Mouse (Mus musculus): Measurements from ENCODE around the gene Tmprss11b. TPM values are rescaled to one million over a fixed set of nuclear protein-coding genes. Genes with fewer than 3 reads are reported as not detected.
A peak's percentile ranks its signal among the peaks of the same experiment; 100 is the strongest.
"Not testable (repeated sequence)": the region's sequence is repeated elsewhere in the genome, so short reads cannot be mapped to it uniquely, and the experiment has no call there.

The Tmprss11b gene
- not detected in 2 replicates for polyA plus RNA-seq (2015; fragmentation: Nextera tagmentation; extraction: Ambion mirVana)

DNA sequence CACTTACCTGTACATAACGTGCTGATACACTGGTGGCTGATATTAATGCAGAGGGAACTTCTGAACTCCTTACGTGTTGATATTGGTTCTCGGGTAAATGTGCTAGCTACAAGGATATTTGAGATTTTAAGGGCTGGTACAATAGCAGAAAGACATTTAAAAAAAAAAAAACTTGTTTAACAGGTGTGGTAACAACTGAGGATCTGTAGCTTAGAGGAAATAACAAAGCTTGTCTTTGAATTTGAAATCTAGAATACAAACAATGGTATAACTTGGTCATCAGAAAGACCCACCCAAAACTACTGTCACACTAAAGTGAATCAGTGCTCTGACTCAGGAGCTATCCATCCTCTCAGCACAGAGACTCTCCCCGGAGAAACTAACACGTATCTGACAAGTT is at the start of gene Tmprss11b:
Tmprss11b (minus strand) TSS at position 101 of the 400 bp plus-strand sequence.
- Histone ChIP-seq H3K4me2 (replicated peaks) (no peak within 1 kb of the TSS), H3K4me1 (replicated peaks) (no peaks in the 10 kb centered on the region), H3K27ac (no peak within 1 kb of the TSS), H3K4me3 (replicated peaks) (no peak within 1 kb of the TSS), H3K9ac (no peak within 1 kb of the TSS), H3K9me3 (no peaks in the 10 kb centered on the region), H3K27me3 (replicated peaks) (no peaks in the 10 kb centered on the region), H3K36me3 (no peaks in the 10 kb centered on the region)
- WGBS, result 72% methylated on average over 5 of the region's 5 CpGs
- no peak for ATAC-seq

- H3K36me3 ChIP-seq, result no peaks in the 10 kb centered on the region
- no peaks in the 10 kb centered on the region for H3K27me3 ChIP-seq (replicated peaks)
- no peak overlapping the region for H3K9ac ChIP-seq
- no peak for ATAC-seq
- no peaks in the 10 kb centered on the region for H3K9me3 ChIP-seq
- H3K4me2 ChIP-seq (replicated peaks), result no peak overlapping the region
- no peaks in the 10 kb centered on the region for H3K4me1 ChIP-seq (replicated peaks)
- no peak overlapping the region for H3K4me3 ChIP-seq (replicated peaks)
- no peak overlapping the region for H3K27ac ChIP-seq
Observed at GRCm38 (mm10) chr5:86725021-86725420, 48.9 kb upstream of the Tmprss11b start.

GRCm38 (mm10) chr5:86722820-86723460 is 46.8 kb upstream of the Tmprss11b start:
- no peak for ATAC-seq
- Histone ChIP-seq H3K36me3 (no peaks in the 10 kb centered on the region), H3K27me3 (replicated peaks) (no peaks in the 10 kb centered on the region), H3K4me2 (replicated peaks) (no peak overlapping the region), H3K9ac (no peak overlapping the region), H3K9me3 (no peaks in the 10 kb centered on the region), H3K27ac (no peak overlapping the region), H3K4me1 (replicated peaks) (no peaks in the 10 kb centered on the region), H3K4me3 (replicated peaks) (no peak overlapping the region)
- 50% methylated on average over 2 of the region's 2 CpGs for WGBS

- Histone ChIP-seq H3K4me3 (replicated peaks) (no peak overlapping the region), H3K9me3 (no peaks in the 10 kb centered on the region), H3K9ac (no peak overlapping the region), H3K27ac (no peak overlapping the region), H3K4me1 (replicated peaks) (no peaks in the 10 kb centered on the region), H3K27me3 (replicated peaks) (no peaks in the 10 kb centered on the region), H3K36me3 (no peaks in the 10 kb centered on the region), H3K4me2 (replicated peaks) (no peak overlapping the region)
- peak; percentile 41; the same call in 1 of the 2 replicates for ATAC-seq
- 60% methylated on average over 2 of the region's 2 CpGs for WGBS
Observed at GRCm38 (mm10) chr5:86714967-86715366, 38.8 kb upstream of the Tmprss11b start.

GRCm38 (mm10) chr5:86704923-86705322 is 28.8 kb upstream of the Tmprss11b start:
- no peak for ATAC-seq
- Histone ChIP-seq H3K4me3 (replicated peaks) (no peak overlapping the region), H3K4me1 (replicated peaks) (no peaks in the 10 kb centered on the region), H3K4me2 (replicated peaks) (no peak overlapping the region), H3K9me3 (no peaks in the 10 kb centered on the region), H3K27me3 (replicated peaks) (no peaks in the 10 kb centered on the region), H3K9ac (no peak overlapping the region), H3K27ac (no peak overlapping the region), H3K36me3 (no peaks in the 10 kb centered on the region)
- 85% methylated on average over 3 of the region's 3 CpGs for WGBS

- Histone ChIP-seq H3K4me2 (replicated peaks) (no peak overlapping the region), H3K9me3 (no peaks in the 10 kb centered on the region), H3K4me3 (replicated peaks) (no peak overlapping the region), H3K36me3 (no peaks in the 10 kb centered on the region), H3K27ac (no peak overlapping the region), H3K4me1 (replicated peaks) (no peaks in the 10 kb centered on the region), H3K9ac (no peak overlapping the region), H3K27me3 (replicated peaks) (no peaks in the 10 kb centered on the region)
- no peak for ATAC-seq
- WGBS, result 52% methylated on average over 4 of the region's 4 CpGs
Observed at GRCm38 (mm10) chr5:86684667-86685066, 8.5 kb upstream of the Tmprss11b start.

DNA sequence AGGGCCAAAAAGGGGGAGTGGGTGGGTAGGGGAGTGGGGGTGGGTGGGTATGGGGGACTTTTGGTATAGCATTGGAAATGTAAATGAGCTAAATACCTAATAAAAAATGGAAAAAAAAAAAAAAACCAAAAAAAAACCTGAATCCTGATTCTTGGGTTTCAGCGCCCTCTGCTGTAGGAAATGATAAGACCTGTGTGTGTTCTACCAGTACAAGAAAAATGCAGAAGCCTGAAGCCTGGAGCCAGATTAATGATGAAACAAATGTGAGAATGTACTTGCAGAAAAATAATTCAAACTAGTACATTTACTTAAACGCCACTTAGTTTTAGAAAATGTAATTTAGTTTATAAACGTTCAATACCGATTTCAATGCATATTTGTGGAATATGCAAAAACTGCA is 27.0 kb downstream of the Tmprss11b start:
- H3K27ac ChIP-seq; H3K4me2 ChIP-seq (replicated peaks); H3K4me3 ChIP-seq (replicated peaks); ATAC-seq; H3K36me3 ChIP-seq; H3K9ac ChIP-seq; H3K4me1 ChIP-seq (replicated peaks); H3K9me3 ChIP-seq; H3K27me3 ChIP-seq (replicated peaks): not testable (repeated sequence)
- WGBS, result 30% methylated on average over 4 of the region's 4 CpGs

DNA sequence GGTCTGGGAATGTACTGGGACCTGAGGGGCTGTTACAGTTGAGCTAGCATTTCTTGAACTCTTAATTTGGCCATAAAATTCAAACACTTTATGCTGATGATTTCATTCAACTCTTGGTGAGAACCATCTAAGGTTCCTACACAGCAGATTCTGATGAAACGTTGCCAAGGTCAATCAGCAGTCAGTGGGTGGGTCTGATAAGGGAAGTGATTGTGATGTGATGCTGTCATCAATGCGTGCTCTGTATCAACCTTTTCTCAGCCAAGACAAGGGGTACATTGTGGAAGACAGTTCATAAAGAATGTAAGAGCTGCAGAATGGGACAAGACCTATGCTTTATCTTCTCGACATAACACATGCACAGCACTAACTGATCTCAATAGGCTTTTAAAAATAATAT is 35.4 kb downstream of the Tmprss11b start:
- Histone ChIP-seq H3K9me3 (no peaks in the 10 kb centered on the region), H3K4me3 (replicated peaks) (no peak overlapping the region), H3K4me2 (replicated peaks) (no peak overlapping the region), H3K27ac (no peak overlapping the region), H3K36me3 (no peaks in the 10 kb centered on the region), H3K4me1 (replicated peaks) (no peaks in the 10 kb centered on the region), H3K27me3 (replicated peaks) (no peaks in the 10 kb centered on the region), H3K9ac (no peak overlapping the region)
- no peak for ATAC-seq
- 61% methylated on average over 3 of the region's 3 CpGs for WGBS

- Histone ChIP-seq H3K4me2 (replicated peaks) (no peak within 1 kb of the TSS), H3K4me1 (replicated peaks) (no peaks in the 10 kb centered on the region), H3K4me3 (replicated peaks) (no peak within 1 kb of the TSS), H3K27ac (no peak within 1 kb of the TSS), H3K36me3 (no peaks in the 10 kb centered on the region), H3K9ac (no peak within 1 kb of the TSS), H3K27me3 (replicated peaks) (no peaks in the 10 kb centered on the region), H3K9me3 (no peaks in the 10 kb centered on the region)
- 54% methylated on average over 5 of the region's 5 CpGs for WGBS
- ATAC-seq, result peak; percentile 71
Observed at GRCm38 (mm10) chr5:86632324-86632723, 43.8 kb downstream of the Tmprss11b start, which contains the start of gene Tmprss11f. Gene Tmprss11f (minus strand): TSS chr5:86632424.

GRCm38 (mm10) chr5:86630700-86631099 is 45.5 kb downstream of the Tmprss11b start:
- H3K27ac ChIP-seq, result no peak overlapping the region
- no peaks in the 10 kb centered on the region for H3K4me1 ChIP-seq (replicated peaks)
- H3K4me3 ChIP-seq (replicated peaks), result no peak overlapping the region
- no peaks in the 10 kb centered on the region for H3K27me3 ChIP-seq (replicated peaks)
- WGBS, result 67% methylated on average over 2 of the region's 2 CpGs
- no peaks in the 10 kb centered on the region for H3K9me3 ChIP-seq
- no peaks in the 10 kb centered on the region for H3K36me3 ChIP-seq
- no peak overlapping the region for H3K9ac ChIP-seq
- no peak overlapping the region for H3K4me2 ChIP-seq (replicated peaks)
- ATAC-seq, result no peak

GRCm38 (mm10) chr5:86621778-86622177 is 54.4 kb downstream of the Tmprss11b start:
- Histone ChIP-seq H3K9me3 (no peaks in the 10 kb centered on the region), H3K4me1 (replicated peaks) (no peaks in the 10 kb centered on the region), H3K36me3 (no peaks in the 10 kb centered on the region), H3K4me3 (replicated peaks) (no peak overlapping the region), H3K27ac (no peak overlapping the region), H3K9ac (no peak overlapping the region), H3K4me2 (replicated peaks) (no peak overlapping the region), H3K27me3 (replicated peaks) (no peaks in the 10 kb centered on the region)
- no peak for ATAC-seq
- WGBS, result 75% methylated on average over 1 of the region's 1 CpGs

All from intestine, embryonic 15.5 days (tissue).